Mouse (Mus musculus) MEL (cell line): ENCODE measurements around the gene Zfyve9.

Experiments
- CHD1 ChIP-seq: IDR thresholded peaks from 2 replicates; pipeline ENCODE4 v1.6.1; 2012; ENCODE audit warnings: low read depth, mild to moderate bottlenecking, inconsistent platforms, low read length, improper control_type of control experiment
- POLR2A ChIP-seq, 2 experiments: IDR thresholded peaks; 2 replicates each; pipeline ENCODE4 v1.6.1; 2011 to 2012; ENCODE audit warnings: low read length in 2 of 2, mild to moderate bottlenecking in 2 of 2, control low read depth in 1 of 2, improper control_type of control experiment in 1 of 2, low read depth in 1 of 2, moderate library complexity in 1 of 2; ENCODE audit not compliant: control insufficient read depth in 1 of 2, insufficient read depth in 1 of 2, poor library complexity in 1 of 2
- USF1 ChIP-seq: IDR thresholded peaks from 2 replicates; pipeline ENCODE4 v1.6.1; 2014; ENCODE audit warnings: low read depth, mild to moderate bottlenecking, inconsistent platforms, low read length, improper control_type of control experiment, moderate library complexity

DNA sequence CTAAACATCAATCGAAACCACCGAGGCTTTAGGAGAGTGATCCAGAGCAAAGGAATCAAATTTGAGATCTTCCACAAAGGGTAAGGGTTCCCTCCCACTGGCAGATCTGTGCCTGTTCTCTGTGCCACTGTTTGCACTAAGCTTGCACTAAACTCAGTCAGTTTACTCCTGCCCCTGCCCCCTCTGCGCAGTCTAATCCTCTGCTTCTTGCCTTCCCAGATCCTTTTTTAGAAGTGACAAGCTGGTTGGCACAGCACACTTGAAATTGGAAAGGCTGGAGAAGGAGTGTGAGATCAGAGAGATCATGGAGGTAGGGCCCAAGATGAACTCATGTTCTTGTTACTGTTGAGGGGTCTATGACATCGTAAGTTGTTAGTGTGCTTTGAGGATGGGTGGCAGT is 149.0 kb downstream of the Zfyve9 start:
- TF ChIP-seq USF1 (no peak), CHD1 (no peak), POLR2A (IDR thresholded peaks at IDR 0.05; ENCODE audit: control insufficient read depth in 1 of 2, insufficient read depth in 1 of 2, low read depth in 1 of 2, low read length in 2 of 2, poor library complexity in 1 of 2) (no peak)
